Mouse (Mus musculus) cortical plate, adult 2 months (tissue): Measurements from ENCODE around the gene Trim75.

Experiments used
- CTCF ChIP-seq: fragments of 200-500 bp; IDR thresholded peaks from 2 replicates; pipeline ENCODE4 v1.5.1; 2011; ENCODE audit warnings: mild to moderate bottlenecking, control low read depth, low read length; ENCODE audit not compliant: insufficient read depth; ENCODE audit errors: extremely low read depth
- POLR2A ChIP-seq: fragments of 200-500 bp; IDR thresholded peaks from 2 replicates; pipeline ENCODE4 v1.6.1; 2011; ENCODE audit warnings: mild to moderate bottlenecking, low read length, control low read depth; ENCODE audit not compliant: insufficient read depth; ENCODE audit errors: extremely low read depth

- no peak; the same call in 1 of the 2 replicates for TF ChIP-seq POLR2A
- TF ChIP-seq CTCF, result no peak
Observed at GRCm38 (mm10) chr8:64946820-64947697, 40.6 kb downstream of the Trim75 start, which contains the start of gene Tmem192.
